Comparison of ENCODE assay signal across 8 mouse cellular contexts in genomic region chr2:56114469-56114868, GRCm38 (mm10).
A peak's percentile ranks its signal among the peaks of the same experiment; 100 is the strongest.
DNase-seq lines count a peak whose midpoint lies in the region; ATAC-seq lines count a peak whose summit lies in the region.

No protein-coding gene starts in this region.

- H3K27ac ChIP-seq in embryonic facial prominence, embryonic 11.5 days (replicated peaks; ENCODE audit: low read depth, low read length), result no peak overlapping the region
- no peak overlapping the region for H3K27ac ChIP-seq in embryonic facial prominence, embryonic 10.5 days (replicated peaks)

- WGBS in embryonic facial prominence, embryonic 11.5 days, result 24% methylated on average over 3 of the region's 3 CpGs
- WGBS in embryonic facial prominence, embryonic 10.5 days, result 29% methylated on average over 3 of the region's 3 CpGs

- DNase-seq in embryonic facial prominence, embryonic 11.5 days (ENCODE audit: low spot score), result peak; percentile 69
- DNase-seq in embryonic facial prominence, embryonic 10.5 days (ENCODE audit: low spot score), result no peak
- peak; percentile 49 for DNase-seq in right cerebral cortex, adult 18-20 months
- no peak for DNase-seq in right cerebral cortex, postnatal 4 days
- DNase-seq in left cerebral cortex, postnatal 10 days (ENCODE audit: extremely low spot score in 1 of 2, low spot score in 2 of 2), result peak; percentile 24 to 69
- peak; percentile 41 to 56 for DNase-seq in right cerebral cortex, postnatal 10 days (ENCODE audit: low spot score in 2 of 2)
- DNase-seq in spleen, postnatal 14 days (ENCODE audit: low spot score in 2 of 2), result no peak

- intact Hi-C loops in left cerebral cortex, postnatal 10 days (cut with DNase I), result loop anchor here (5.0 to 10.0 kb wide), 2 partner anchors 1260 to 1803 kb away; no protein-coding TSS in a partner anchor

- H3K36me3 ChIP-seq in embryonic facial prominence, embryonic 11.5 days (replicated peaks; ENCODE audit: control insufficient read depth, insufficient read depth, low read depth, low read length), result no peaks in the 10 kb centered on the region
- H3K36me3 ChIP-seq in embryonic facial prominence, embryonic 10.5 days (replicated peaks), result no peaks in the 10 kb centered on the region

- no peak overlapping the region for H3K4me2 ChIP-seq in embryonic facial prominence, embryonic 11.5 days (ENCODE audit: low read depth, low read length)

- ATAC-seq in embryonic facial prominence, embryonic 11.5 days (replicated peaks; ENCODE audit: insufficient number of reproducible peaks, low FRiP score, low TSS enrichment, low read depth), result no peak
- ATAC-seq in granulocyte monocyte progenitor cell, adult 5-6 weeks (replicated peaks; ENCODE audit: poor library complexity, severe bottlenecking), result peak; percentile 93

- H3K4me1 ChIP-seq in embryonic facial prominence, embryonic 11.5 days (ENCODE audit: control insufficient read depth, insufficient read depth, low read length), result no peaks in the 10 kb centered on the region
- H3K4me1 ChIP-seq in embryonic facial prominence, embryonic 10.5 days, result no peaks in the 10 kb centered on the region

- no peaks in the 10 kb centered on the region for H3K27me3 ChIP-seq in embryonic facial prominence, embryonic 11.5 days (ENCODE audit: control insufficient read depth, insufficient read depth, low read length)
- no peaks in the 10 kb centered on the region for H3K27me3 ChIP-seq in embryonic facial prominence, embryonic 10.5 days (replicated peaks; ENCODE audit: low read depth, poor library complexity, severe bottlenecking)

- H3K4me3 ChIP-seq in embryonic facial prominence, embryonic 11.5 days (ENCODE audit: low read depth, low read length), result no peak overlapping the region
- H3K4me3 ChIP-seq in embryonic facial prominence, embryonic 10.5 days, result no peak overlapping the region

- H3K9ac ChIP-seq in embryonic facial prominence, embryonic 11.5 days (replicated peaks; ENCODE audit: low read length), result no peak overlapping the region

- H3K9me3 ChIP-seq in embryonic facial prominence, embryonic 11.5 days (replicated peaks; ENCODE audit: control insufficient read depth, low read length), result no peaks in the 10 kb centered on the region
- H3K9me3 ChIP-seq in embryonic facial prominence, embryonic 10.5 days, result no peaks in the 10 kb centered on the region

Comparison
In these comparisons a context has a peak if more than half of its experiments do, and no peak if none do; other contexts are left out.
1. DNase-seq: peak in embryonic facial prominence, embryonic 11.5 days (single experiment), right cerebral cortex, adult 18-20 months (single experiment), left cerebral cortex, postnatal 10 days (2 of 2) and right cerebral cortex, postnatal 10 days (2 of 2); none in embryonic facial prominence, embryonic 10.5 days (single experiment), right cerebral cortex, postnatal 4 days (single experiment) and spleen, postnatal 14 days (0 of 2).